Mouse (Mus musculus) intestine, embryonic 16.5 days (tissue): ENCODE measurements around the gene Lamtor3. TPM values are rescaled to one million over a fixed set of nuclear protein-coding genes. Genes with fewer than 3 reads are reported as not detected.
A peak's percentile ranks its signal among the peaks of the same experiment; 100 is the strongest.

Source experiments
- ATAC-seq: fragments of 200-750 bp; cut with Nextera tagmentation; 2 replicates; pipeline ENCODE4 v1.8.0; 2017; ENCODE audit warnings: moderate TSS enrichment, moderate library complexity
- H3K27ac ChIP-seq: fragments of 300-500 bp; sonication (generic); 2 replicates; pipeline ENCODE4 v1.5.1; 2014; ENCODE audit warnings: mild to moderate bottlenecking, low read length
- H3K27me3 ChIP-seq: fragments of 300-500 bp; sonication (generic); replicated peaks from 2 replicates; pipeline ENCODE4 v1.6.1; 2014; ENCODE audit warnings: low read length, control low read depth, mixed read lengths; ENCODE audit not compliant: control insufficient read depth, insufficient read depth
- H3K36me3 ChIP-seq: fragments of 300-500 bp; sonication (generic); 2 replicates; pipeline ENCODE4 v1.6.1; 2014; ENCODE audit warnings: low read length, control low read depth; ENCODE audit not compliant: control insufficient read depth, insufficient read depth
- H3K4me1 ChIP-seq: fragments of 300-500 bp; sonication (generic); 2 replicates; pipeline ENCODE4 v1.6.1; 2014; ENCODE audit warnings: low read length, control low read depth, mixed read lengths; ENCODE audit not compliant: control insufficient read depth, insufficient read depth
- H3K4me2 ChIP-seq: fragments of 300-500 bp; sonication (generic); 2 replicates; pipeline ENCODE4 v1.6.1; 2014; ENCODE audit warnings: low read depth, low read length, control low read depth
- H3K4me3 ChIP-seq: fragments of 300-500 bp; sonication (generic); 2 replicates; pipeline ENCODE4 v1.5.1; 2014; ENCODE audit warnings: mild to moderate bottlenecking, low read length
- H3K9ac ChIP-seq: fragments of 300-500 bp; sonication (generic); 2 replicates; pipeline ENCODE4 v1.6.1; 2014; ENCODE audit warnings: low read depth, low read length
- H3K9me3 ChIP-seq: fragments of 300-500 bp; sonication (generic); 2 replicates; pipeline ENCODE4 v1.6.1; 2016; ENCODE audit warnings: low read length, control low read depth; ENCODE audit not compliant: control insufficient read depth
- WGBS: fragments of 180-500 bp; shearing (Covaris S2); extraction: QIAGEN DNeasy Blood & Tissue Kit; methylation state at CpG from one replicate; pipeline ENCODE4 v1.1.7; 2014; 5-methylcytosine and 5-hydroxymethylcytosine counted together
- polyA plus RNA-seq: library from polyadenylated mRNA; unstranded; fragments of >200 nt; fragmentation: Nextera tagmentation; extraction: Ambion mirVana; gene quantifications from 2 replicates; pipeline ENCODE4 v1.2.1, GENCODE M21; 2015

Gene Lamtor3
- polyA plus RNA-seq, 1 experiment from 2014 or later, result 160 TPM

GRCm38 (mm10) chr3:137977629-137978041 lies 59.3 kb downstream of the Lamtor3 start:
- no peak overlapping the region for H3K27ac ChIP-seq
- no peaks in the 10 kb centered on the region for H3K27me3 ChIP-seq
- H3K9ac ChIP-seq, result no peak overlapping the region
- WGBS, result 65% methylated on average over 6 of the region's 6 CpGs
- ATAC-seq, result no peak
- H3K4me2 ChIP-seq, result no peak overlapping the region
- H3K36me3 ChIP-seq, result no peaks in the 10 kb centered on the region
- H3K4me1 ChIP-seq, result peaks cover 7% of the 10 kb centered on the region; the same call in 1 of the 2 replicates
- no peak overlapping the region for H3K4me3 ChIP-seq
- H3K9me3 ChIP-seq, result no peaks in the 10 kb centered on the region

- Histone ChIP-seq H3K4me2 (0 out of 2 replicates have a peak overlapping the region, but pooled peaks have one; percentile 65), H3K9me3 (no peaks in the 10 kb centered on the region), H3K36me3 (no peaks in the 10 kb centered on the region), H3K9ac (no peak overlapping the region), H3K4me3 (no peak overlapping the region), H3K27me3 (no peaks in the 10 kb centered on the region), H3K4me1 (peaks cover 7% of the 10 kb centered on the region; the same call in 1 of the 2 replicates), H3K27ac (no peak overlapping the region)
- ATAC-seq, result no peak
- 59% methylated on average over 5 of the region's 5 CpGs for WGBS
These were observed 59.9 kb downstream of the Lamtor3 start for GRCm38 (mm10) chr3:137978233-137978632.

Other genes starting within 250 kb of the Lamtor3 start
- gene Gm21962, start 247.0 kb upstream of the Lamtor3 start, polyA plus RNA-seq, result not detected in 2 replicates
- 1,225 and 1,412 TPM in 2 replicates for gene H2afz, start 54.0 kb upstream of the Lamtor3 start, polyA plus RNA-seq
- gene Dnajb14, start 50.8 kb upstream of the Lamtor3 start, polyA plus RNA-seq, result 8.6 and 9.6 TPM in 2 replicates
- 35.8 and 41.6 TPM in 2 replicates for gene Dapp1, start 63.0 kb downstream of the Lamtor3 start, polyA plus RNA-seq
- 0.15 and 0.18 TPM in 2 replicates for gene 1110002E22Rik, start 146.5 kb downstream of the Lamtor3 start, polyA plus RNA-seq
- 0.17 TPM in 1 of 2 replicates, not detected in the other for gene Gm5105, start 148.9 kb downstream of the Lamtor3 start, polyA plus RNA-seq
- 9.2 and 9.4 TPM in 2 replicates for gene Trmt10a, start 224.9 kb downstream of the Lamtor3 start, polyA plus RNA-seq
- 405 and 573 TPM in 2 replicates for gene Mttp, start 226.5 kb downstream of the Lamtor3 start, polyA plus RNA-seq